Mouse (Mus musculus): ENCODE measurements at regions not wholly inside any gene's neighbourhood (a gene's known extent, or its start where the extent isn't known, plus 50 kb on each side); places are given as distances from the start of the nearest gene placed in this dataset.

GRCm38 (mm10) chr8:10931266-10931665 is 77.0 kb downstream of the Irs2 start:
- DNase-seq (ENCODE audit: low spot score in 2 of 2), result no peak

- DNase-seq (ENCODE audit: low spot score in 2 of 2), result no peak
Observed at GRCm38 (mm10) chr8:10928836-10929235, 79.4 kb downstream of the Irs2 start.

- DNase-seq (ENCODE audit: low spot score in 2 of 2), result peak in 1 of 2 experiments; percentile 47
Observed at GRCm38 (mm10) chr8:10928342-10928794, 79.9 kb downstream of the Irs2 start.

GRCm38 (mm10) chr8:10927187-10927586 is 81.1 kb downstream of the Irs2 start:
- DNase-seq (ENCODE audit: low spot score in 2 of 2), result no peak

GRCm38 (mm10) chr8:10926518-10926915 is 81.7 kb downstream of the Irs2 start:
- DNase-seq (ENCODE audit: low spot score in 2 of 2), result peak in 1 of 2 experiments; percentile 32

- no peak for DNase-seq (ENCODE audit: low spot score in 2 of 2)
Observed at GRCm38 (mm10) chr8:10925582-10926517, 82.4 kb downstream of the Irs2 start.

- peak in 1 of 2 experiments; percentile 37 for DNase-seq (ENCODE audit: low spot score in 2 of 2)
Observed at GRCm38 (mm10) chr8:10924526-10925199, 83.6 kb downstream of the Irs2 start.

- DNase-seq (ENCODE audit: low spot score in 2 of 2), result no peak
Observed at GRCm38 (mm10) chr8:10924001-10924490, 84.2 kb downstream of the Irs2 start.

GRCm38 (mm10) chr8:10923071-10924000 is 84.9 kb downstream of the Irs2 start:
- no peak for DNase-seq (ENCODE audit: low spot score in 2 of 2)

GRCm38 (mm10) chr8:10922209-10923030 is 85.8 kb downstream of the Irs2 start:
- DNase-seq (ENCODE audit: low spot score in 2 of 2), result no peak

GRCm38 (mm10) chr8:10921439-10922191 is 86.6 kb downstream of the Irs2 start:
- peak in 1 of 2 experiments; percentile 52 for DNase-seq (ENCODE audit: low spot score in 2 of 2)

- DNase-seq (ENCODE audit: low spot score in 2 of 2), result no peak
Observed at GRCm38 (mm10) chr8:10919620-10920019, 88.6 kb downstream of the Irs2 start.

- peak in 1 of 2 experiments; percentile 70 for DNase-seq (ENCODE audit: low spot score in 2 of 2)
Observed at GRCm38 (mm10) chr8:10918403-10919035, 89.7 kb downstream of the Irs2 start.

- DNase-seq (ENCODE audit: low spot score in 2 of 2), result no peak
Observed at GRCm38 (mm10) chr8:10914616-10915015, 93.6 kb downstream of the Irs2 start.

GRCm38 (mm10) chr8:10912436-10912835 is 95.8 kb downstream of the Irs2 start:
- no peak for DNase-seq (ENCODE audit: low spot score in 2 of 2)

- no peak for DNase-seq (ENCODE audit: low spot score in 2 of 2)
Observed at GRCm38 (mm10) chr8:10911371-10911770, 96.9 kb downstream of the Irs2 start.

GRCm38 (mm10) chr8:10910954-10911353 is 97.3 kb downstream of the Irs2 start:
- DNase-seq (ENCODE audit: low spot score in 2 of 2), result no peak

GRCm38 (mm10) chr8:10910244-10910872 is 97.9 kb downstream of the Irs2 start:
- DNase-seq (ENCODE audit: low spot score in 2 of 2), result no peak

All from layer of hippocampus, adult 18-20 months (tissue).